Mouse (Mus musculus) spleen, adult 2 months (tissue): ENCODE measurements around the gene Lrit3. TPM values are rescaled to one million over a fixed set of nuclear protein-coding genes. Genes with fewer than 3 reads are reported as not detected.

Experiments used
- DNase-seq, 2 experiments: peaks; one replicate each; pipeline versions ENCODE4 v3.0.0 to v3.0.0-alpha.2; 2012 to 2021; ENCODE audit warnings: low spot score in 2 of 2, low read depth in 1 of 2
- H3K27ac ChIP-seq: fragments of 200-500 bp; 2 replicates; pipeline ENCODE4 v1.5.1; 2012; ENCODE audit warnings: low read length, inconsistent platforms; ENCODE audit not compliant: insufficient read depth
- H3K27me3 ChIP-seq: fragments of 200-500 bp; 2 replicates; pipeline ENCODE4 v1.6.1; 2012; ENCODE audit warnings: mild to moderate bottlenecking, moderate library complexity, low read length, inconsistent platforms; ENCODE audit not compliant: control insufficient read depth, insufficient read depth
- H3K36me3 ChIP-seq: fragments of 200-500 bp; 2 replicates; pipeline ENCODE4 v1.6.1; 2012; ENCODE audit warnings: mild to moderate bottlenecking, low read length, inconsistent platforms; ENCODE audit not compliant: control insufficient read depth, insufficient read depth
- H3K4me1 ChIP-seq: fragments of 200-500 bp; 2 replicates; pipeline ENCODE4 v1.6.1; 2011; ENCODE audit warnings: inconsistent platforms; ENCODE audit not compliant: control insufficient read depth, insufficient read depth, insufficient read length
- H3K4me3 ChIP-seq: fragments of 200-500 bp; 2 replicates; pipeline ENCODE4 v1.5.1; 2011; ENCODE audit warnings: mild to moderate bottlenecking, inconsistent platforms; ENCODE audit not compliant: insufficient read depth, insufficient read length; ENCODE audit errors: extremely low read depth
- CTCF ChIP-seq: fragments of 200-500 bp; IDR thresholded peaks from 2 replicates; pipeline ENCODE4 v1.5.1; 2011; ENCODE audit warnings: mild to moderate bottlenecking, inconsistent platforms; ENCODE audit not compliant: insufficient read depth, insufficient read length, insufficient replicate concordance; ENCODE audit errors: extremely low read depth
- POLR2A ChIP-seq: fragments of 200-500 bp; IDR thresholded peaks from 2 replicates; pipeline ENCODE4 v1.6.1; 2011; ENCODE audit warnings: low read depth, low read length, inconsistent platforms
- WGBS: fragments of 180-500 bp; shearing (Covaris S2); methylation state at CpG from one replicate; pipeline ENCODE4 v1.1.7; 2018; 5-methylcytosine and 5-hydroxymethylcytosine counted together
- polyA plus RNA-seq: library from polyadenylated mRNA; depleted of rRNA; stranded (reverse); fragments of >200 nt; gene quantifications from 2 replicates; pipeline ENCODE4 v1.2.3, GENCODE M21; 2012; rRNA removed

Lrit3 gene
- polyA plus RNA-seq: not detected in 2 replicates

GRCm38 (mm10) chr3:129803765-129804164 is at the start of gene Lrit3:
Lrit3 (minus strand) TSS chr3:129804030.
- no peak for DNase-seq
- Histone ChIP-seq H3K36me3 (no peaks in the 10 kb centered on the region), H3K4me1 (no peaks in the 10 kb centered on the region), H3K27ac (no peak within 1 kb of the TSS), H3K4me3 (no peak within 1 kb of the TSS), H3K27me3 (no peaks in the 10 kb centered on the region)
- WGBS: 85% methylated on average over 10 of the region's 10 CpGs
- TF ChIP-seq CTCF (no peak), POLR2A (no peak)

- no peak overlapping the region for H3K4me3 ChIP-seq
- no peaks in the 10 kb centered on the region for H3K27me3 ChIP-seq
- WGBS: 86% methylated on average over 7 of the region's 7 CpGs
- no peak overlapping the region for H3K27ac ChIP-seq
- no peaks in the 10 kb centered on the region for H3K36me3 ChIP-seq
- TF ChIP-seq CTCF: no peak
- TF ChIP-seq POLR2A: no peak
- H3K4me1 ChIP-seq: no peaks in the 10 kb centered on the region
- DNase-seq: no peak
Observed at GRCm38 (mm10) chr3:129846846-129847245, 43.0 kb upstream of the Lrit3 start.

- Histone ChIP-seq H3K4me1 (no peaks in the 10 kb centered on the region), H3K4me3 (no peak overlapping the region), H3K36me3 (no peaks in the 10 kb centered on the region), H3K27ac (no peak overlapping the region), H3K27me3 (no peaks in the 10 kb centered on the region)
- no peak for DNase-seq
- WGBS: 65% methylated on average over 2 of the region's 2 CpGs
- no peak for TF ChIP-seq POLR2A
- no peak for TF ChIP-seq CTCF
Observed at GRCm38 (mm10) chr3:129845868-129846267, 42.0 kb upstream of the Lrit3 start.

- H3K27me3 ChIP-seq: no peaks in the 10 kb centered on the region
- H3K36me3 ChIP-seq: no peaks in the 10 kb centered on the region
- no peak for DNase-seq
- 62% methylated on average over 7 of the region's 7 CpGs for WGBS
- H3K27ac ChIP-seq: no peak overlapping the region
- no peak overlapping the region for H3K4me3 ChIP-seq
- TF ChIP-seq POLR2A: no peak
- no peak for TF ChIP-seq CTCF
- H3K4me1 ChIP-seq: no peaks in the 10 kb centered on the region
Observed at GRCm38 (mm10) chr3:129838017-129838416, 34.2 kb upstream of the Lrit3 start.

GRCm38 (mm10) chr3:129836965-129837364 is 33.1 kb upstream of the Lrit3 start:
- no peak for DNase-seq
- Histone ChIP-seq H3K27ac (no peak overlapping the region), H3K4me1 (no peaks in the 10 kb centered on the region), H3K36me3 (no peaks in the 10 kb centered on the region), H3K4me3 (no peak overlapping the region), H3K27me3 (no peaks in the 10 kb centered on the region)
- WGBS: 74% methylated on average over 6 of the region's 6 CpGs
- TF ChIP-seq POLR2A (no peak), CTCF (no peak)

GRCm38 (mm10) chr3:129836051-129836697 is 32.3 kb upstream of the Lrit3 start:
- 25% methylated on average over 11 of the region's 11 CpGs for WGBS
- H3K27ac ChIP-seq: no peak overlapping the region
- H3K4me1 ChIP-seq: no peaks in the 10 kb centered on the region
- H3K27me3 ChIP-seq: no peaks in the 10 kb centered on the region
- peak in 1 of 2 experiments; percentile 11 for DNase-seq
- no peaks in the 10 kb centered on the region for H3K36me3 ChIP-seq
- TF ChIP-seq CTCF: no peak
- no peak for TF ChIP-seq POLR2A
- no peak overlapping the region for H3K4me3 ChIP-seq

GRCm38 (mm10) chr3:129835388-129835934 is 31.6 kb upstream of the Lrit3 start, which contains the start of gene Cfi:
Cfi (plus strand) TSS chr3:129835884.
- TF ChIP-seq CTCF (no peak), POLR2A (no peak)
- H3K27ac ChIP-seq: no peak within 1 kb of the TSS
- H3K4me3 ChIP-seq: no peak within 1 kb of the TSS
- H3K27me3 ChIP-seq: no peaks in the 10 kb centered on the region
- H3K4me1 ChIP-seq: no peaks in the 10 kb centered on the region
- 59% methylated on average over 6 of the region's 6 CpGs for WGBS
- no peak for DNase-seq
- H3K36me3 ChIP-seq: no peaks in the 10 kb centered on the region
